Mouse (Mus musculus) MEL (cell line): ENCODE measurements around the gene Ddx21. TPM values are rescaled to one million over a fixed set of nuclear protein-coding genes. Genes with fewer than 3 reads are reported as not detected.

ENCODE experiments used
- DNase-seq: peaks from one replicate; pipeline ENCODE4 v3.0.0; 2011; ENCODE audit warnings: low read depth, low spot score
- H3K27ac ChIP-seq: 2 replicates; pipeline ENCODE4 v1.5.1; 2012; ENCODE audit warnings: low read depth, mild to moderate bottlenecking, control low read depth, low read length, moderate library complexity; ENCODE audit not compliant: control insufficient read depth
- H3K27me3 ChIP-seq, 2 experiments: fragments of 150-350 bp in 1 of 2; sonication (generic) in 1 of 2; 2 replicates each; pipeline ENCODE4 v1.6.1; 2012; ENCODE audit warnings: low read length in 2 of 2, mild to moderate bottlenecking in 2 of 2, improper control_type of control experiment in 1 of 2, moderate library complexity in 1 of 2; ENCODE audit not compliant: insufficient read depth in 2 of 2, control insufficient read depth in 1 of 2
- H3K36me3 ChIP-seq, 2 experiments: 2 replicates each; pipeline ENCODE4 v1.6.1; 2012 to 2014; ENCODE audit warnings: low read length in 2 of 2, improper control_type of control experiment in 1 of 2, inconsistent platforms in 1 of 2, mild to moderate bottlenecking in 1 of 2; ENCODE audit not compliant: insufficient read depth in 2 of 2, control insufficient read depth in 1 of 2
- H3K4me1 ChIP-seq, 2 experiments: fragments of 150-350 bp in 1 of 2; sonication (generic) in 1 of 2; 2 replicates each; pipeline ENCODE4 v1.6.1; 2012; ENCODE audit warnings: low read length in 2 of 2, improper control_type of control experiment in 1 of 2, mild to moderate bottlenecking in 1 of 2; ENCODE audit not compliant: insufficient read depth in 2 of 2, control insufficient read depth in 1 of 2
- H3K4me3 ChIP-seq, 2 experiments: fragments of 150-350 bp in 1 of 2; sonication (generic) in 1 of 2; 2 replicates each; pipeline ENCODE4 v1.5.1; 2012; ENCODE audit warnings: low read depth in 2 of 2, low read length in 2 of 2, mild to moderate bottlenecking in 2 of 2, moderate library complexity in 2 of 2, control low read depth in 1 of 2, improper control_type of control experiment in 1 of 2; ENCODE audit not compliant: control insufficient read depth in 1 of 2, insufficient read depth in 1 of 2
- H3K79me2 ChIP-seq: 2 replicates; pipeline ENCODE4 v1.6.1; 2012; ENCODE audit warnings: mild to moderate bottlenecking, low read length, moderate library complexity; ENCODE audit not compliant: control insufficient read depth, poor library complexity, insufficient read depth
- H3K9ac ChIP-seq: 2 replicates; pipeline ENCODE4 v1.6.1; 2012; ENCODE audit warnings: low read depth, mild to moderate bottlenecking, control low read depth, low read length, moderate library complexity; ENCODE audit not compliant: control insufficient read depth, poor library complexity, severe bottlenecking
- H3K9me3 ChIP-seq: fragments of 150-350 bp; sonication (generic); replicated peaks from 2 replicates; pipeline ENCODE4 v1.6.1; 2012; ENCODE audit warnings: mild to moderate bottlenecking, low read length, improper control_type of control experiment, moderate library complexity; ENCODE audit not compliant: insufficient read depth
- BHLHE40 ChIP-seq: IDR thresholded peaks from 2 replicates; pipeline ENCODE4 v1.6.1; 2012; ENCODE audit warnings: low read depth, mild to moderate bottlenecking, inconsistent platforms, low read length, improper control_type of control experiment, borderline replicate concordance
- CHD1 ChIP-seq: IDR thresholded peaks from 2 replicates; pipeline ENCODE4 v1.6.1; 2012; ENCODE audit warnings: low read depth, mild to moderate bottlenecking, inconsistent platforms, low read length, improper control_type of control experiment
- CHD2 ChIP-seq: IDR thresholded peaks from 2 replicates; pipeline ENCODE4 v1.6.1; 2011; ENCODE audit warnings: low read length, improper control_type of control experiment
- CTCF ChIP-seq, 3 experiments: IDR thresholded peaks in 2 of 3; conservative IDR thresholded peaks in 1 of 3; 2 replicates each; pipeline ENCODE4 v1.5.1; 2011 to 2012; ENCODE audit warnings: low read length in 3 of 3, low read depth in 2 of 3, mild to moderate bottlenecking in 2 of 3, improper control_type of control experiment in 1 of 3, inconsistent platforms in 1 of 3, mixed read lengths in 1 of 3, moderate library complexity in 1 of 3; ENCODE audit not compliant: control insufficient read depth in 1 of 3, insufficient read depth in 1 of 3, poor library complexity in 1 of 3, severe bottlenecking in 1 of 3
- ELF1 ChIP-seq: IDR thresholded peaks from 2 replicates; pipeline ENCODE4 v1.6.1; 2014; ENCODE audit warnings: low read depth, mild to moderate bottlenecking, inconsistent platforms, low read length, improper control_type of control experiment, moderate library complexity
- EP300 ChIP-seq, 2 experiments: IDR thresholded peaks; 2 replicates each; pipeline ENCODE4 v1.6.1; 2011; ENCODE audit warnings: improper control_type of control experiment in 2 of 2, low read length in 2 of 2, low read depth in 1 of 2, mild to moderate bottlenecking in 1 of 2
- ETS1 ChIP-seq: IDR thresholded peaks from 2 replicates; pipeline ENCODE4 v1.6.1; 2012; ENCODE audit warnings: low read depth, mild to moderate bottlenecking, inconsistent platforms, low read length, improper control_type of control experiment, moderate library complexity
- GABPA ChIP-seq: IDR thresholded peaks from 2 replicates; pipeline ENCODE4 v1.6.1; 2012; ENCODE audit warnings: low read depth, mild to moderate bottlenecking, inconsistent platforms, low read length, improper control_type of control experiment, moderate library complexity
- HCFC1 ChIP-seq: IDR thresholded peaks from 2 replicates; pipeline ENCODE4 v1.6.1; 2012; ENCODE audit warnings: low read depth, mild to moderate bottlenecking, inconsistent platforms, low read length, improper control_type of control experiment, moderate library complexity
- JUND ChIP-seq: IDR thresholded peaks from 2 replicates; pipeline ENCODE4 v1.6.1; 2011; ENCODE audit warnings: low read depth, mild to moderate bottlenecking, improper control_type of control experiment, low read length
- KAT2A ChIP-seq: conservative IDR thresholded peaks from 2 replicates; pipeline ENCODE4 v1.6.1; 2012; ENCODE audit warnings: low read depth, low read length, improper control_type of control experiment, inconsistent platforms
- MAFK ChIP-seq: IDR thresholded peaks from 2 replicates; pipeline ENCODE4 v1.6.1; 2011; ENCODE audit warnings: low read depth, mild to moderate bottlenecking, low read length, improper control_type of control experiment, borderline replicate concordance
- MAZ ChIP-seq: IDR thresholded peaks from 2 replicates; pipeline ENCODE4 v1.6.1; 2012; ENCODE audit warnings: low read depth, mild to moderate bottlenecking, inconsistent platforms, low read length, improper control_type of control experiment
- MXI1 ChIP-seq: IDR thresholded peaks from 2 replicates; pipeline ENCODE4 v1.6.1; 2011; ENCODE audit warnings: mild to moderate bottlenecking, low read depth, low read length, improper control_type of control experiment
- MYB ChIP-seq: IDR thresholded peaks from 2 replicates; pipeline ENCODE4 v1.6.1; 2011; ENCODE audit warnings: mild to moderate bottlenecking, low read depth, low read length, improper control_type of control experiment
- MYC ChIP-seq: IDR thresholded peaks from 2 replicates; pipeline ENCODE4 v1.6.1; 2011; ENCODE audit warnings: low read depth, mild to moderate bottlenecking, low read length, improper control_type of control experiment, moderate library complexity
- NELFE ChIP-seq: IDR thresholded peaks from 2 replicates; pipeline ENCODE4 v1.6.1; 2011; ENCODE audit warnings: low read depth, low read length, improper control_type of control experiment
- POLR2A ChIP-seq, 2 experiments: IDR thresholded peaks; 2 replicates each; pipeline ENCODE4 v1.6.1; 2011 to 2012; ENCODE audit warnings: low read length in 2 of 2, mild to moderate bottlenecking in 2 of 2, control low read depth in 1 of 2, improper control_type of control experiment in 1 of 2, low read depth in 1 of 2, moderate library complexity in 1 of 2; ENCODE audit not compliant: control insufficient read depth in 1 of 2, insufficient read depth in 1 of 2, poor library complexity in 1 of 2
- POLR2AphosphoS2 ChIP-seq: IDR thresholded peaks from 2 replicates; pipeline ENCODE4 v1.6.1; 2011; ENCODE audit warnings: low read length, improper control_type of control experiment
- POLR2AphosphoS5 ChIP-seq: IDR thresholded peaks from 2 replicates; pipeline ENCODE4 v1.6.1; 2012; ENCODE audit warnings: low read depth, borderline replicate concordance, mild to moderate bottlenecking, inconsistent platforms, low read length, moderate library complexity, mixed read lengths
- RAD21 ChIP-seq: IDR thresholded peaks from 2 replicates; pipeline ENCODE4 v1.6.1; 2011; ENCODE audit warnings: mild to moderate bottlenecking, low read depth, low read length, improper control_type of control experiment
- SIN3A ChIP-seq: IDR thresholded peaks from 2 replicates; pipeline ENCODE4 v1.6.1; 2012; ENCODE audit warnings: low read length, improper control_type of control experiment, inconsistent platforms
- SMC3 ChIP-seq: IDR thresholded peaks from 2 replicates; pipeline ENCODE4 v1.6.1; 2011; ENCODE audit warnings: low read depth, low read length, improper control_type of control experiment
- TAL1 ChIP-seq: IDR thresholded peaks from 2 replicates; pipeline ENCODE4 v1.6.1; 2012; ENCODE audit warnings: mild to moderate bottlenecking, inconsistent platforms, low read length, moderate library complexity, mixed read lengths
- TCF12 ChIP-seq: IDR thresholded peaks from 2 replicates; pipeline ENCODE4 v1.6.1; 2014; ENCODE audit warnings: low read depth, mild to moderate bottlenecking, inconsistent platforms, low read length, improper control_type of control experiment, moderate library complexity
- USF2 ChIP-seq, 2 experiments: IDR thresholded peaks; 2 replicates each; pipeline ENCODE4 v1.6.1; 2011 to 2012; ENCODE audit warnings: improper control_type of control experiment in 2 of 2, low read length in 2 of 2, borderline replicate concordance in 1 of 2, inconsistent platforms in 1 of 2, low read depth in 1 of 2, mild to moderate bottlenecking in 1 of 2; ENCODE audit not compliant: insufficient read depth in 1 of 2
- ZC3H11A ChIP-seq: IDR thresholded peaks from 2 replicates; pipeline ENCODE4 v1.6.1; 2012; ENCODE audit warnings: low read depth, mild to moderate bottlenecking, inconsistent platforms, low read length, improper control_type of control experiment
- ZKSCAN1 ChIP-seq: IDR thresholded peaks from 2 replicates; pipeline ENCODE4 v1.6.1; 2012; ENCODE audit warnings: low read depth, mild to moderate bottlenecking, inconsistent platforms, low read length, improper control_type of control experiment, moderate library complexity
- ZMIZ1 ChIP-seq: IDR thresholded peaks from 2 replicates; pipeline ENCODE4 v1.6.1; 2012; ENCODE audit warnings: low read depth, mild to moderate bottlenecking, inconsistent platforms, low read length, improper control_type of control experiment, moderate library complexity
- ZNF384 ChIP-seq: IDR thresholded peaks from 2 replicates; pipeline ENCODE4 v1.6.1; 2012; ENCODE audit warnings: low read depth, mild to moderate bottlenecking, inconsistent platforms, low read length, improper control_type of control experiment
- polyA plus RNA-seq, 2 experiments: library from polyadenylated mRNA; stranded (reverse) in 1 of 2; unstranded in 1 of 2; fragments of >175 nt in 1 of 2; fragments of >200 nt in 1 of 2; gene quantifications; 2 replicates each; pipeline versions ENCODE4 v1.2.1 to v1.2.4; 2012; ENCODE audit warnings: low replicate concordance in 2 of 2, low read depth in 1 of 2; ENCODE audit not compliant: insufficient read length in 2 of 2, insufficient read depth in 1 of 2, missing spikeins in 1 of 2
- total RNA-seq: library from RNA; depleted of rRNA; stranded (reverse); fragments of 300-350 nt; gene quantifications from 2 replicates; pipeline ENCODE4 v1.2.3, GENCODE M21; 2012

Gene Ddx21
- total and polyA plus RNA-seq, 3 experiments, result 299 to 2,442 (median 386) TPM

DNA sequence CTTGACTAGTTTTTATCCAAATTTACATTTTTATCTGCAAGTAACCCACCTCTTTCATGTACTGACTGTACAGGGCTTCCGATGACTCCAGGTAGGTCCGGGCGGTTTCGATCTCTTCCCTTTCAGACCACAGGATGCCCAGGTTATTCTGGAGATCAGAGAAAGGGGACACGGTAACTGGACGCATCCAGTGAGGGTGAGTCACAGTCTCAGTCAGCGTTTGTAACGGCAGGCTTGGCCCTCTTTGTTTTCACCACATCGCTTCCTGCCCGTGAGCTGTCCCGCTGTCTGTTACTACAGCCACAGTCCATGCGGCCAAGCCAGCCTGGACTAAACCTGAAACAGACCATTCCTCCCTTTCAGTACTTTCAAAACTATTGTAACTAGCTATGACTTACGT is 27.1 kb downstream of the Ddx21 start:
- no peak for TF ChIP-seq POLR2A (IDR thresholded peaks at IDR 0.05; ENCODE audit: control insufficient read depth in 1 of 2, insufficient read depth in 1 of 2, low read depth in 1 of 2, low read length in 2 of 2, poor library complexity in 1 of 2)
- TF ChIP-seq CHD1, result no peak
- no peak for TF ChIP-seq TAL1
- no peak for TF ChIP-seq JUND
- no peak for TF ChIP-seq MAFK
- TF ChIP-seq, all 39 proteins: peak for 0
- Histone ChIP-seq H3K27ac (no peak overlapping the region), H3K9ac (no peak overlapping the region), H3K9me3 (no peaks in the 10 kb centered on the region), H3K27me3 (no peaks in the 10 kb centered on the region), H3K4me1 (peaks cover 3 to 7% of the 10 kb centered on the region in 2 experiments), H3K4me3 (no peak overlapping the region), H3K79me2 (peaks cover 13% of the 10 kb centered on the region), H3K36me3 (peaks cover 6 to 28% of the 10 kb centered on the region in 2 experiments)
- DNase-seq, result no peak

DNA sequence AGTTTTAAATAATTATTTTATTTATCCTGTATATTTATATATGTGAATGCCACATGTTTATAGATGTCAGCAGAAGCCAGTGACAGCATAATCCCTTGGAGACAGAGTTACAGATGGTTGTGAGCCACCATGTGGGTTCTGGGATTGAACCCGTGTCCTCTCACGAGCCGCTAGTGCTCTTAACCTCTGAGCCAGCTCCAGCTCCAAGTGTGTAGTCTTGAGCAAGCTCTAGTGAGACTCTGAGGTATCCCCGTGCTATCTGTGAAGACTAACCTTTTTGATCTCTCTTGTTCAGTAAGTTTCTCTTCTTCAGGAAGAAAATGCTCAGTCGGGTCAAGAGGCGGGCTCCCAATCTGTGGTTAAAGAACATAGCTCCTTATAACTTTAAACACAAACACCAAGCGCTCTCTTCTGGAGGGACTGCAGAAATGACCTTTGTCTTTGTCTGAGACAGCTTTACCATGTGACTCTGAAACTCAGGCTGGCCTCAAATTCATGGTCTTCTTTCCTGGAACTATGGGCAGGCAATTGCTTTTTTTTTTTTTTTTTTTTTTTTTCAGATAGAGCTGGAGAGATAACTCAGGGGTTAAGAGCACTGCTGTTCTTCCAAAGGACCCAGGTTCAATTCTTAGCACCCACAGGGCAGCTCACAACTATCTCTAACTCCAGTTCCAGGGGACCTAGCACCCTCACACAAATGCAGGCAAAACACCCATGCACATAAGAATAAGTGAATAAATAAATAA is 31.8 kb downstream of the Ddx21 start:
- no peaks in the 10 kb centered on the region for H3K9me3 ChIP-seq
- H3K36me3 ChIP-seq, result peaks cover 26 to 42% of the 10 kb centered on the region in 2 experiments
- H3K27me3 ChIP-seq, result no peaks in the 10 kb centered on the region
- peak overlapping the region; percentile 31; the same call in 1 of the 2 replicates for H3K9ac ChIP-seq
- peak; percentile 39 for DNase-seq
- peaks cover 2% of the 10 kb centered on the region; the same call in 1 of the 2 replicates for H3K79me2 ChIP-seq
- H3K4me3 ChIP-seq, result no peak overlapping the region
- H3K4me1 ChIP-seq, result peaks cover 21 to 28% of the 10 kb centered on the region in 2 experiments
- H3K27ac ChIP-seq, result peak overlapping the region; percentile 74
- no peak for TF ChIP-seq GABPA
- no peak for TF ChIP-seq TCF12
- no peak for TF ChIP-seq USF2 (IDR thresholded peaks at IDR 0.05; ENCODE audit: borderline replicate concordance in 1 of 2, insufficient read depth in 1 of 2, low read depth in 1 of 2, low read length in 2 of 2)
- peak; percentile 21; the same call in 1 of the 2 replicates for TF ChIP-seq SMC3
- TF ChIP-seq POLR2AphosphoS5, result no peak
- TF ChIP-seq ZKSCAN1, result no peak; the same call in 1 of the 2 replicates
- TF ChIP-seq CTCF (IDR thresholded peaks at IDR 0.05 in 2 of 3, conservative IDR thresholded peaks at IDR 0.05 in 1 of 3; ENCODE audit: control insufficient read depth in 1 of 3, insufficient read depth in 1 of 3, low read depth in 2 of 3, low read length in 3 of 3, poor library complexity in 1 of 3, severe bottlenecking in 1 of 3), result peak in 1 of 3 experiments; percentile 25; a peak in 2 of 6 replicates
- peak; percentile 31 for TF ChIP-seq RAD21
- peak in 1 of 2 experiments; percentile 27; a peak in 1 of 4 replicates for TF ChIP-seq EP300 (IDR thresholded peaks at IDR 0.05; ENCODE audit: low read depth in 1 of 2, low read length in 2 of 2)
- TF ChIP-seq ZMIZ1, result no peak
- no peak for TF ChIP-seq BHLHE40
- TF ChIP-seq CHD1, result no peak
- no peak for TF ChIP-seq MXI1
- TF ChIP-seq SIN3A, result no peak
- TF ChIP-seq POLR2AphosphoS2, result no peak
- TF ChIP-seq NELFE, result no peak
- TF ChIP-seq KAT2A, result no peak
- TF ChIP-seq ZC3H11A, result no peak
- no peak for TF ChIP-seq MAFK
- TF ChIP-seq CHD2, result no peak
- TF ChIP-seq MYC, result 0 out of 2 replicates have a peak, but pooled peaks have one; percentile 21
- TF ChIP-seq MAZ, result no peak
- no peak for TF ChIP-seq MYB
- TF ChIP-seq ZNF384, result peak; percentile 96
- no peak for TF ChIP-seq ETS1
- TF ChIP-seq HCFC1, result no peak
- TF ChIP-seq ELF1, result no peak
- no peak for TF ChIP-seq POLR2A (IDR thresholded peaks at IDR 0.05; ENCODE audit: control insufficient read depth in 1 of 2, insufficient read depth in 1 of 2, low read depth in 1 of 2, low read length in 2 of 2, poor library complexity in 1 of 2)
